Mouse (Mus musculus) common myeloid progenitor, adult 5-6 weeks (primary cell): Measurements from ENCODE around the gene Nacad. TPM values are rescaled to one million over a fixed set of nuclear protein-coding genes. Genes with fewer than 3 reads are reported as not detected.

Experiments used
- total RNA-seq: library from RNA; stranded (forward); fragments of 200-1000, 187-1606 nt; gene quantifications from 2 replicates; pipeline ENCODE4 v1.2.3, GENCODE M21; 2017

The Nacad gene
- total RNA-seq, 1 experiment from 2014 or later: not detected

Other genes starting within 250 kb of the Nacad start
- 9.6 and 17.1 TPM in 2 replicates for gene Zmiz2, start 217.0 kb downstream of the Nacad start, total RNA-seq
- 2,015 and 2,091 TPM in 2 replicates for gene Ppia, start 190.6 kb downstream of the Nacad start, total RNA-seq
- 88.8 and 129 TPM in 2 replicates for gene H2afv, start 161.6 kb downstream of the Nacad start, total RNA-seq
- gene Purb, start 130.1 kb downstream of the Nacad start, total RNA-seq: 65.8 and 78.7 TPM in 2 replicates
- 27.1 and 38.1 TPM in 2 replicates for gene Myo1g, start 85.1 kb downstream of the Nacad start, total RNA-seq
- gene Ccm2, start 59.2 kb downstream of the Nacad start, total RNA-seq: 36.7 and 39.4 TPM in 2 replicates
- 33.6 and 73.2 TPM in 2 replicates for gene Tbrg4, start 20.0 kb upstream of the Nacad start, total RNA-seq
- gene Wap, start 32.6 kb upstream of the Nacad start, total RNA-seq: not detected in 2 replicates
- not detected in 2 replicates for gene Ramp3, start 52.5 kb upstream of the Nacad start, total RNA-seq
- not detected in 2 replicates for gene Gm11983, start 231.6 kb upstream of the Nacad start, total RNA-seq